Mouse (Mus musculus): ENCODE measurements around the gene Teddm1b. TPM values are rescaled to one million over a fixed set of nuclear protein-coding genes. Genes with fewer than 3 reads are reported as not detected.
A peak's percentile ranks its signal among the peaks of the same experiment; 100 is the strongest.

Gene Teddm1b
- total RNA-seq, 2 experiments from 2014 or later, result not detected

Small RNA genes within 50 kb of the gene (microRNA-seq; reads per million reads assigned to microRNA genes)
- 22.0 reads per million, percentile 37 among the genes with 10 or more reads in this experiment for gene Mir8114

Other genes starting within 250 kb of the Teddm1b start
- gene Rgs8, start 221.3 kb upstream of the Teddm1b start, total RNA-seq (2021), result 10 to 100 TPM; 22.2 to 27.3 TPM
- 1 to 10 TPM; 7.2 to 7.8 TPM for gene Rgs16, start 134.0 kb upstream of the Teddm1b start, total RNA-seq (2021)
- 10 to 100 TPM; 33.7 to 34.4 TPM for gene Rnasel, start 124.9 kb upstream of the Teddm1b start, total RNA-seq (2021)
- 1 to 10 TPM; 1.3 to 1.5 TPM for gene Rgsl1, start 30.2 kb upstream of the Teddm1b start, total RNA-seq (2021)
- gene Teddm1a, start 17.4 kb downstream of the Teddm1b start, total RNA-seq (2021), result not detected
- 100 to 1,000 TPM; 359 to 362 TPM for gene Glul, start 25.6 kb downstream of the Teddm1b start, total RNA-seq (2021)
- gene Teddm2, start 25.9 kb downstream of the Teddm1b start, total RNA-seq (2021), result 1 to 10 TPM; 2.1 to 3.5 TPM

Data from left cerebral cortex, postnatal 4 days (tissue).